Mouse (Mus musculus) R1 (cell line): Measurements from ENCODE around the gene Tmem132c.

Experiments
- DNase-seq: peaks from one replicate; pipeline ENCODE4 v3.0.0-alpha.2; 2018; ENCODE audit warnings: low read depth, low spot score

Tmem132c gene

GRCm38 (mm10) chr5:127487190-127487589 is 245.6 kb downstream of the Tmem132c start:
- peak; percentile 44 for DNase-seq

GRCm38 (mm10) chr5:127488666-127489065 is 247.1 kb downstream of the Tmem132c start:
- DNase-seq: no peak

GRCm38 (mm10) chr5:127491724-127492123 is 250.1 kb downstream of the Tmem132c start:
- DNase-seq: no peak

DNA sequence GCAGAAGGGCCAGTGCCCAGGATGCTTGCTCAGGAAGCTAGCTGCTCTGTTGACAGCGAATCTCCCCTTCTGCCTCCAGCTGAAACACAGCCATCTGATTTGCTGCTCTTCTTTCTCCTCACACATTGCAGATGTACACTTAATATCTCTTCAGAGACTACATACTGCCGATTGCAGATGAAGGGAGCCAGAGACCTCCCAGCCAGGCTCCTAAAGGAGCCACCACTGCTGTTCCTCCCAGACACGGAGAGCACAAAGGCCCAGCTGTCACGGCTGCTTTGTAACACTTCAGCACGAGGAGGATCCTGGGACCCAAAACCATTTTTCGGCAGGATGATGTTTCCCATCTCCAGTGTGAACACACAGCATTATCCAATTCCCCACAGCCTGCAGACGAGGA is 255.3 kb downstream of the Tmem132c start:
- DNase-seq: no peak

DNA sequence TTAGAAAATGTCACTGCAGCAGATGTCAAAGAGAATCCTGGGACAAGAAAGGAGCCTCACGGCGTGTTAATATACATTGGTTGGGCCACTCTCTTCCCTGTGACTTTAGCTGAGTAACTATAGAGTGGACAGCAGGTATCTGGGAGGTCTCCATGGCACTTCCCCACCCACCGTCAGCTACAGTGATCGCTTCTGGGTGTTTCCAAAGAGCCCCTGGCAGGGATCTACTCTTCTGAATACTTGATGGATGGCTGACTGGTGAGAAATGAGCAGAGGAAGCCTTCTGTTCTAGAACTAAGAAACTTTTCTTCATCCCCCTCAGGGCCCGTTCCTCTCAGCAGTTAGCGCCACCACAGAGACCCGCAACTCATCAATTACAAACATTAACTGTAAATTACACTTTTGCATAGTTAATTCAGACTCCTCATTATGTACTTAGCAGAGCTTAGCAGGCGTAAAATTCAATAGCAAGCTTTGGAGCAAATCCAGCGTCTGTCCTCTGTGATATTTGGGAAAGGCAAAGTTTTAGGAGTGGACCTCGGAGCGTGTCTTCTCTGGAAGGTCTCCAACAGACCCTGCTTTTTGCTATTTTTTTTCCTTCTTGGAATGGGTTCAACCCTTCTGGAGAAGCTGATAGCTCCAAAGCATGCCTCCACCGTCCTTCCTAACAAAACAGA is 257.7 kb downstream of the Tmem132c start:
- DNase-seq: no peak

DNA sequence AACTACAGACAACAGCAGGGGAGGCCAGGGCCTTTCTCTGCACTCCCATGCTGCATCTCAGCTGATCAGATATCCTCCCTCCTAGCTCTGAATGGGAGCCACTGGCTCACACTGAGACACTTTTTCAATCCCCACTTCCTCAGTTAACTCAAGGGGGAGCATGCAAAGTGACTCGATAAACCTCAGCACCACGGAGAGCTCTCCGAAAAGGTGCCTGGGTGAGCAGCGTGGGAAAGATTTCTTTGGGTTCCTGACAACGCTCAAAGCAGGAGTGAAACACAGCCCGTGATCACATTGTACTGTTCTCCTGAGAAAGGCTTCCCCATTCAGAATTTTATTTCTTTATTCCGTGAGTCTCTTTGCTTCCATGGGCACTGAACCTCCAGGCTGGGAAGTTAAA is 261.2 kb downstream of the Tmem132c start:
- no peak for DNase-seq

GRCm38 (mm10) chr5:127505697-127506096 is 264.1 kb downstream of the Tmem132c start:
- peak; percentile 47 for DNase-seq

DNA sequence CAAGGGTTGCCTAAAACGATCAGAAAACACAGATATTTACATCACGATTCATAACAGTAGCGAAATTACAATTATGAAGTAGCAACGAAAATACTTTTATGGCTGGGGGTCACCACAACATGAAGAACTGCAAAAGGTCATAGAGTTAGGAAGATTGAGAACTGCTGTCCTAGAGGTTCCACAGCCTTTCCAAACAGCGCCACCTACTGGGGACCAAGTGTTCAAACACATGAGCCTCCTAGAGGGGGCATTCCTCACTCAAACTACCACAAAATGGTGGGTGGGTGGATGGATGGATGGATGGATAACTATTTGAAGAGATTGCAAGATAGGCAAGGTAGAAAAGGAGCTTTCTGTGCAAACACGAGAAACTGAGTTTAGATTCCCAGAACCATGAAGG is 270.0 kb downstream of the Tmem132c start:
- DNase-seq: peak; percentile 70

GRCm38 (mm10) chr5:127515960-127516359 is 274.4 kb downstream of the Tmem132c start:
- no peak for DNase-seq

GRCm38 (mm10) chr5:127522744-127523476 is 281.3 kb downstream of the Tmem132c start:
- DNase-seq: peak; percentile 34

GRCm38 (mm10) chr5:127527344-127527974 is 285.9 kb downstream of the Tmem132c start:
- no peak for DNase-seq

DNA sequence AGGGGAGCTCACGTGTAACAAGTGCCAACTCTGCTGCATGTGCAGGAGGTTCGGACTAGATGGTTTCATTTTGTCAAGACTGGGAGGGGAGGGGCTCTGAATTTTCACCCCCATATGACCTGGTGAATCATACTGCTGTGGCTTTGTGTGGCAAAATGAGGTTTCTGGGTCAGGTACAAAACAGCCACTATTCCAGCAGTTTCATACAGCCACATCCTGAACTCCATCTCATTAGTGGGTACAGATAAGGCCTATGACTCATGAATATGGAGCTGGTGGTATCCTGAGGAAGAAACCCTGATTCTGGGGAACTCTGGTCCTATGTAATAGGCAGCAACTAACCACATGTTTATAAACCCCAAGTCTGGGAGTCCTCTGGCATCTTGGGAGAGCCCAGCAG is 295.9 kb downstream of the Tmem132c start:
- no peak for DNase-seq

GRCm38 (mm10) chr5:127546585-127546991 is 305.0 kb downstream of the Tmem132c start:
- no peak for DNase-seq

- no peak for DNase-seq
Measured at GRCm38 (mm10) chr5:127548136-127548535, 306.5 kb downstream of the Tmem132c start.

DNA sequence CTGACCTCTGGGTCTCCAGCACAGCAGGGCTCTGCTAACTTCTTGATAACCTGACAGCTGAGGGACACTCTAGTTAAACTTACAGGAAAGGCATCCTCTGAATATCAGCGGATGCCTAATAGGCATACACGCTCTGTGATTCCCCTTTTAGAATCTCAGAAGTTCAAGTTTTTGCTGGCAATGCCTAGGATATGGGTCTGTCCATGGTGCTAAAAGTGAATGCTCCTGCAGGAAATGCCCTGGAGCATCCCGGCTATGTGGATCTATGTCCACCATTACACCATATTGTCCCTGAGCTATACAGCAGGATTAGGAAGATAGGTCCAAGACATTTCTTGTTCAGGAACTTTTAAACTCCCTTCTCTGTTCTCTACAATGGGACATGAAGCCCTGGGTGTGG is 319.5 kb downstream of the Tmem132c start:
- peak; percentile 30 for DNase-seq

GRCm38 (mm10) chr5:127567165-127567741 is 325.6 kb downstream of the Tmem132c start:
- DNase-seq: no peak

DNA sequence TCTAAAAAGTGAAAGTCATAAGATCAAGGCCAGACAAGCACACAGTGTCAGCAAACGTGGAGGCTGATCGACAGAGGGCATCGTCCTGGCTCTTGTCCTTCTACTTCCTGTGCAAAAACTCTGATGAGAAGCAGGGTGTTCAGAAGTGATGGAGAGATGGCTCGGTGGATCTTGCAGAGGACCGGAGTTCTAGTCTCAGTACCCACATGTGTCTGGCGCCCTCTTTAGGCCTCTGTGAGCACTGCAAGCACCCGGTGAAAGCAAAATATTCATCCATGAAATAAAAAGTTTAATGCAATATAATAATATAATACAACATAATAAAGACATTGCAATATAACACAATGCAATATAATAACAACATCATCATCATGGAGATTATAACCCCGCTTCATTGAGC is 335.8 kb downstream of the Tmem132c start:
- peak; percentile 24 for DNase-seq

- DNase-seq: peak; percentile 65
Measured at GRCm38 (mm10) chr5:127583658-127584057, 342.1 kb downstream of the Tmem132c start.

- DNase-seq: peak; percentile 54
Measured at GRCm38 (mm10) chr5:127587854-127588253, 346.2 kb downstream of the Tmem132c start.

DNA sequence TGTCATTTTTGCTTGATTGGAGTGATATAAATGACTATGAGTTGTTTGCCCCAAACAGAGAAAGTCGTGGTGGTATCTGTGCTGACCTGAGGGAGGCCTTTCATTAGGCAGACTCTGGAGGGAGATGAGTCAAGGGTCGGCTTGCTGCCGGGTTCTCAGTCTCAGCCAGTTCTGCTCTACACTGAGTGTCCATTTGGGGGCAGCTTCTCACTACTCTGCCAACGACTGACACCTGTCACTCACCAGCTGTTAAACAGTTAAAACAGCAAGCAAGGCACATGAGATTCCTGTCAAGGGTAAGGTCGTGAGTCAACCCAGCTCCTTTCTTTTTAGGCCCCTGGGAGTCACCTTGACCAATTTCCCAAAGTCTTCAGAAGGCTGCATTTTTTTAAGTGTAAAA is 350.8 kb downstream of the Tmem132c start:
- peak; percentile 34 for DNase-seq

- peak; percentile 58 for DNase-seq
Measured at GRCm38 (mm10) chr5:127592854-127593253, 351.2 kb downstream of the Tmem132c start.

DNA sequence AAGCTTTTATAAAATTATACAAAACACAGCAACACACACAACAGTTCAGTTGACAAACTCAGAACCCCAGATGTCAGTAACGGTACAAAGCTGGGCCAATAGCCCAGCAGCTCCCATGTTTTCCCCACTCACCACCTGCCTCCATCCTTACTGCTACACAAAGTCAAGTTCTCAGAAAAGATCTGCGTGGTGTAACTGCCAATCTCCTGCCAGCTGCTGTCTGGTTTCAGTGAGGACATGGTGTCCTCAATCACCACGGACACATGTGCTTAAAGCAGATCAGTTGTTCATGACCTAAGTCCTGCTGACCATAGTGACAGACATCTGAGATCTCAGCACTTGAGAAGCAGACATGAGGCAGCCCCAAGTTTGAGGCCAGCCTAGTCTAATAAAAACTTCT is 354.1 kb downstream of the Tmem132c start:
- DNase-seq: no peak
